Mouse (Mus musculus) liver, adult 2 months (tissue): ENCODE results near the gene Fam69a.

Experiments
- CTCF ChIP-seq: fragments of 200-500 bp; IDR thresholded peaks from 2 replicates; pipeline ENCODE4 v1.5.1; 2011; ENCODE audit warnings: low read depth, low read length, control low read depth
- POLR2A ChIP-seq: fragments of 200-500 bp; IDR thresholded peaks from 2 replicates; pipeline ENCODE4 v1.6.1; 2011; ENCODE audit warnings: low read length, control low read depth; ENCODE audit not compliant: insufficient read depth; ENCODE audit errors: extremely low read depth

- TF ChIP-seq POLR2A (no peak), CTCF (no peak)
Measured at GRCm38 (mm10) chr5:107946475-107946874, 40.4 kb downstream of the Fam69a start.
